Mouse (Mus musculus): ENCODE measurements around the gene AB124611.
"Not testable (repeated sequence)": the region's sequence is repeated elsewhere in the genome, so short reads cannot be mapped to it uniquely, and the experiment has no call there.

Gene AB124611

DNA sequence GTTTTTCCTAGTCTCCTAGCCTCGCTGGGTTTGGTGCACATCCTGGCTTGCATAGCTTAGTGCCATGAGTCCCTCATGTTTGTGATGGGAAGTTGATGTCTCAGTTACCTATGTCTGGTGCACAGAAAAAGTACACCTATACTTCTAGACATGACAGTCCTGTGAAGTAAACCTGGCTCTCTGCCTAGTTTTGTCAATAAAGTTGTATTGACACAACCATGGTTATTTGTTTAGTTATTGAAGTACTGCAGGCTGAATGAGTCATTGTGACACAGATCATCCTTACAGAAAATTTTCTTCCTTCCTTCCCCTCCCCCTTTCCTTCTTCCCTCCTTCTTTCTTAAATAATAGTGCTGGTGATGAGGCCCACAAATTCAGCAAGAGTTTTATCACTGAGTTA, 38.4 kb downstream of the AB124611 start:
- no peak for DNase-seq (ENCODE audit: low read depth, low spot score)

GRCm38 (mm10) chr9:21565004-21565586, 39.1 kb downstream of the AB124611 start:
- no peak for DNase-seq (ENCODE audit: low read depth, low spot score)

- DNase-seq (ENCODE audit: low read depth, low spot score) = no peak
Measured at GRCm38 (mm10) chr9:21566538-21566937, 40.6 kb downstream of the AB124611 start.

- no peak for DNase-seq (ENCODE audit: low read depth, low spot score)
Measured at GRCm38 (mm10) chr9:21567051-21567450, 41.1 kb downstream of the AB124611 start.

DNA sequence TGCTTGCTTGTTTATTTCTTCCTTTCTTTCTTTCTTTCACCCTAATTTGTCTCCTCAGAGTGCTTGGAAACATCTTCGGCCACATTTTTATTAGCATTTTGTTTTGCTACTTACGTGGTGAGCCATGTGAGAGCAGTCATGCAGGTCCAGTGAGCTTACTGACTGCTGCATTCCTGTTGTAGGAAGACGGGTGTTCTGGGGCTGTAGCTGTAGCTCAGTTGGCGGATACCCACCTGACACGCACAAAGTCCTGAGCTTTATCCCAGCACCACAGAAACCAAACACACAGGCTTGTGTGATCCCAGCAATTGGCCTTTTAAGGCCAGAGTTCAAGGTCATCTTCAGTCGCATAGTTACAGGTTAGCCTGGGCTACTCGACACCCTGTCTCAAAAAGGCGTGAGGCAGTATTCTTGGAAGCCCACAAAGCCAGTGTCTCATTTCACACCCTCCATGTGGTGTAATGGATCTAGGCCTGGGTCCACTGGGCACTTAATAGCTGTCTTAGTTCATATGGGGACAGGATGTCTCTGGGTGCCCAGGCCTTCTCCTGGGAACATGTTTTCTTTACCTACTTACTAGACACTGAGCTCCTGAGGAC, 42.8 kb downstream of the AB124611 start:
- DNase-seq (ENCODE audit: low read depth, low spot score) = no peak

- no peak for DNase-seq (ENCODE audit: low read depth, low spot score)
Measured at GRCm38 (mm10) chr9:21574012-21574801, 48.2 kb downstream of the AB124611 start.

- no peak for DNase-seq (ENCODE audit: low read depth, low spot score)
Measured at GRCm38 (mm10) chr9:21575253-21575652, 49.3 kb downstream of the AB124611 start.

DNA sequence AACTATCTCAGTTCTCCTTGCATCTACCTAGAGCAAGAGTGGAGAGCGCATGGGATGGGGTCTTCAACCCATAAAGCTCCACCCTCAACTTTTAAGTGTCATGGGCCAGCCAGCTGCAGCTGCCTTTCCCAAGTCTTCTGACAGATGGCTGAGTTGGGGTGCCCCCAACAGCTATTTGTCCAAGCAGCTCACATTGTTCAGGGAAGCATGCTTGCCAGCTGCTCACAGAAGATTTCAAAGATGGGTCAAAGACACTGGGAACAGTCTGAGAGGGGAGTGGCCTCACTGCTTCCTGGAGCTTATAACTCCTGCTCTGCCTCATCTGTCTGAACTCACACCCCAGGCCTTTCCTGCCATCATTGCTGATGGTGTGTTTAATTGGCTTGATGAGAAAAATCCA, 50.3 kb downstream of the AB124611 start:
- peak; percentile 18 for DNase-seq (ENCODE audit: low read depth, low spot score)

- DNase-seq (ENCODE audit: low read depth, low spot score) = no peak
Measured at GRCm38 (mm10) chr9:21578226-21578625, 52.2 kb downstream of the AB124611 start.

DNA sequence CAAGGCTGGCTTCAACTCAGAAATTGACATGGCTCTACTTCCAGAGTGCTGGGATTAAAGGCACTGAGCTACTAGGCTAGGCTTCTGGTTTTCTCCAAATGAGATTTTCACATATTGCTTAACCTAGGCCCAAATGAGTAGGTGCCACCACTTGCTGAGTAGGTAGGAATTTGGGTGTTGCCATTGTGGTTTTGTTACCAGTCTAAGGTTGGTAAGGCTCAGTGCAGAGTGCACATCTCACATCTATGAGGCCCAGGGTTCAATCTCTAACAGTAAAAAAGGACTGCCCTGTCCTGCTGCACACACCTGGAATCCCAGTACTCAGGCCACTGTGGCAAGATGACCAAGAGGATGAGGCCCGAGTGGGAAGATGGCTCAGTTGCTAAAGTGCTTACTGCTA, 59.4 kb downstream of the AB124611 start:
- DNase-seq (ENCODE audit: low read depth, low spot score) = no peak

DNA sequence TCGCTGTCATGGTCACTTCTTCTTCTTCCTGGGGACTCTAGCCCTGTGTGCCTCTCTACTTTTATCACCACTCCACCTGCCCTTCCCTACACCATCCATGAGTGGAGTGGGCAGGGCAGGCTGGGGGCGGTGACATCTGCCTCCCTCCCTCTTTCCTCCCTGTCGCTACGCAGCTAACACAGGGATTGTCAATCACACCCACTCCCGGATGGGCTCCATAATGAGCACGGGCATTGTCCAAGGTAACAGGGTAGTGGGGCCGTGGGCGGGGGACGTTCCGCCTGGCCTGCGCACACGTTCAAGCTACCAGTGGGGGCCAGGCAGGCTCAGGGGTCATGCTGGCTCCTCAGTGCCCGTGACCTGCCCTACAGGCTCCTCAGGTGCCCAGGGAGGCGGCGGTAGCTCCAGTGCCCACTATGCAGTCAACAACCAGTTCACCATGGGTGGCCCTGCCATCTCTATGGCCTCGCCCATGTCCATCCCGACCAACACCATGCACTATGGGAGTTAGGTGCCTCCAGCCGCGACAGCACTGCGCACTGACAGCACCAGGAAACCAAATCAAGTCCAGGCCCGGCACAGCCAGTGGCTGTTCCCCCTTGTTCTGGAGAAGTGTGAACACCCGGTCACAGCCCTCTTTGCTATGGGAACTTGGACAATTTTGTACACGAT, 61.8 kb downstream of the AB124611 start:
- DNase-seq (ENCODE audit: low read depth, low spot score) = no peak

- DNase-seq (ENCODE audit: low read depth, low spot score) = no peak
Measured at GRCm38 (mm10) chr9:21588350-21588749, 62.4 kb downstream of the AB124611 start.

DNA sequence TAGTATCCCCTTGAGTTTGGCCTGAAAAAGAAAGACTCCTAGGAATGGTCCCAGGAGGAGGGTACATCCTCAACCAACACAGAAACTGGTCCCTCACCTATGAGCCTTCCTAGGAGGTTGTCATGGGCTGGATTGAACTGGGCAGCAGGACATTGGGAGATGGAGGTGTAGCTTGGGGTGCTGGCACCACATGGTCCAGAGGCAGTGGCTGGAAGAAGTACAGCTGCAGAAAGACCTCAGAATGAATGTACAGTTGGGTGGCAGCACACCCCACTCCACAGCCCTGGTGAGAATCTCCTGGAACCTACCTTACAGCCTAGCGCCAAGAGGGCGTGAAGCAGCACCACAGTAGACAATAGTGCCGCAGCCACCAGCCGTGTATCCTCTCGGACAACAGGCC, 63.6 kb downstream of the AB124611 start:
- DNase-seq (ENCODE audit: low read depth, low spot score) = no peak

DNA sequence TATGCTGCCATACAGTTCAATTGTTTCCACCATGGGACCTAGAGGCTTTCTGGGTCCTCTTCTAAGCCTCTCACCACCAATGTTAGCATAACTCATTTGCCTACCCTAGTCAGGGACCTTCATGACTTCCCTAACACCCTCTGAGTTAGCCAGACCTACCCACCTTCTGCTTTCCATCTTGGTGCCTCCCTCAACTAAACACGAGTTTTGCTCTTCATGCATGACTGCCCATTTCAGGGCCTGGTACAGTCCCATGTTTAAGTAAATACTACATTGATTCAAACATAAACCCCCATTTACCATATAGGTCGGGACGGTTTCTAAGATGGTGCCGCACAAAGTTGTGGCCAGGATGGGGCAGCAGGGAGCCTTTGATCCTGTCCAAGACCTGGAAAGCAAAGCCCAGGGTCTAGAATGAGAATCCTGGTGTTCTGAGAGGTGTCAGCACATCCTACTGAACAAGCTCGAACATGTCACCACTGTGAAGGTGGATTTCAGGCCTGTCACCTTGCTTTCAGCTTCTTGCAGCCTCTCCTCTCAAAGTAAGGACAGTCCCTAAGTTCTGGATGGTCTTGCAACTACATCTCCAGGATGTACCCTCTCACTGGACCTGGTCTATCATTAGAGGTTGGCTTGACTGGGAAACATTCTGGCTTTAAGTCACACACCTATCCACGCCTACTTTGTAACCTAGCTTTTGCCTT, 65.3 kb downstream of the AB124611 start:
- DNase-seq (ENCODE audit: low read depth, low spot score) = no peak

DNA sequence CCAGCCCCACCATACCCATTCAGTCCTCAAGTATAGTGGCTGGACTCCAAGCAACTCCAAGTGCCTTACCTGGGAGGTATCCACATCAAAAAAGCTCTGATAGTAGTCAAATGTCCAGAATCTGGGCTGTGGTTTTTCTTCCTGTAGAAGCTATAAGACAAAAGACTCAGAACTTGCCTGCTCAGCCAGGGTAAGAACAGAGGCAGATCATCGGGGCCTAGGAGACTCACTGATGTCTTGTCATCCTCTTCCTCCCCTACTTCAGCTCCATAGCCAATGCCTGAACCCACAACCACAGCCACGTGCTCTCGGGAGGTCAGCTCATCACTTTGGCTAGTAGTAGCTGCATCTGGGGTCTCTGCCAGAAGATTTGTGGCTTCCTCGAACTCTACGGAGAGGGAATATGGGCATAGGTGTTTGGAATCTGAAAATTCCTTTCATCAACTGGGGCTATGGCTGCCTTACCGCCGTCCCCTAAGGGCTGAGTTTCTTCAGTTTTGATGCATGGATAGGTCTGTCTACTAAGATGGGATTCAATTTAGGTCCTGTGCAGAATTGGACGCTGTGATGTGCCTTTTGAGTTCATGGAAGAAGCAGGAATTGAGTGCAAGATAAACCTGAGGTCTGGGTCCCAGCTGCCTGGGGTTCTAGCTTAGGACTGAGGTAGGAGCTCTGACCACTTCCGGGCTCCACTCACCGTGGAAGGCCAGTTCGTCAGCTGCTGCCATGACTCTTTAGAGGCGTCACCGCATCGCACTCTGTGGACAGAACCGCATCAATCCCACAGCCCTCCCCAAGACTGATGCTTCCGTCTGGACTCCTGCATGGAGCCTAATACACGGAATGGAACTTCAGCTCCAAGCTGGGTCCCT, 66.1 kb downstream of the AB124611 start:
- DNase-seq (ENCODE audit: low read depth, low spot score) = no peak

DNA sequence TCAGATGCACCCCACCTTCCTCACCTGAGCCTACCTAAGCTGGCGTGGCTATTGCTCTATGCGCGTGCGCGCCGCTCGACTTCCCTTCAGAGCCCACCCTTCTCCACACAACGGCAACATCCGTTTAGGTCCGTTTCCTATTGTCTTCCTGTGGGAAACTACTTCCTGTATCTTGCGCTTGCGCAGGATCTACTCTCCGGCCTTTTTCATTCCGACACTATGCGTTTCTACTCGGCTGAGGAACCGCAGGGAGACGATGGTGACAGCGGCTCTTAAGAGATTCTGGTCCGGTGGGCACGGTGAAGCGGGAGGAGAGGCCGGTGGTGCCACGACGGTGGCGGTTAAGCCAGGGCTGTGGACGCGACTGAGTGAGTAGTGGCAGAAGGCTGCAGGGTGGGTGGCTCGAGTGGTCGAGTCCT, 66.7 kb downstream of the AB124611 start, which contains the start of the genes Timm29 and Yipf2:
Gene Timm29, plus strand, starts transcription at position 20 of the 419 bp plus-strand sequence.
Gene Yipf2, minus strand, starts transcription at position 126 of the 419 bp plus-strand sequence.
- DNase-seq (ENCODE audit: low read depth, low spot score) = peak; percentile 96

DNA sequence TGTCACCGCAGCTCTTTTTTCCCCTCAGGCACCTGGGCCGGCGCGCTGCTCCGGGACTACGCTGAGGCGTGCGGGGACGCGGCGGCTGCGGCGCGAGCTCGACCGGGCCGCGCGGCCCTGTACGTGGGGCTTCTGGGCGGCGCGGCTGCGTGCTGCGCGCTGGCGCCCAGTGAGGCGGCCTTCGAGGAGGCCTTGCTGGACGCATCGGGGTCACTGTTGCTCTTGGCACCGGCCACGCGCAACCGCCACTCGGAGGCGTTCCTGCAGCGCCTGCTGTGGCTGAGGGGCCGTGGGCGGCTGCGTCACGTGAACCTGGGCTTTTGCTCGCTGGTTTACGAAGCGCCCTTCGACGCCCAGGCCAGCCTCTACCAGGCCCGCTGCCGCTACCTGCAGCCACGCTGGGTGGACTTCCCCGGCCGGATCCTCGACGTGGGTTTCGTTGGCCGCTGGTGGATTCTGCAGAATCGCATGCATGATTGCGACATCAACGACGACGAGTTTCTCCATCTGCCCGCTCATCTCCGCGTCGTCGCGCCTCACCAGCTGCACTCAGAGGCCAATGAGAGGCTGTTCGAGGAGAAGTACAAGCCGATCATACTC, 67.2 kb downstream of the AB124611 start:
- DNase-seq (ENCODE audit: low read depth, low spot score) = no peak

GRCm38 (mm10) chr9:21594350-21594749, 68.4 kb downstream of the AB124611 start:
- not testable (repeated sequence) for DNase-seq (ENCODE audit: low read depth, low spot score)

DNA sequence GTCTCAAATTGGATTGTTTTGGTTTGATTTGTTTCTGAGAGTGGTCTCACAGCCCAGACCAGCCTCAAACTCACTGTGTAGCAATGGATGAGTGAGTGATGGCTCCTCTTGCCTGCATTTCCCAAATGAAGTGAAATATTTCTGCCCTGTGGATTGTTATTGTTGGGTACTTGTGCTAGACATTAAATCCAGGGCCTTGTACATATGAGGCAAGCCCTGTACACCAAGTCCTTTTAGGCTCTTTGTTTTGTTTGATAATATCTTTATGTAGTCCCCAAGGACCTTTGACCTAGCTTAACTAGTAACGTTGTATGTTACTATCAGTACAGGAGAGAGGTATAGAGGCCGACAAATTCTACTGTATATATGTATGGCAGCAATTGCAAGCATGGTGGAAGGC, 68.9 kb downstream of the AB124611 start:
- DNase-seq (ENCODE audit: low read depth, low spot score) = no peak

Measured in mesoderm, embryonic 11.5 days (tissue).